Mouse (Mus musculus) bone marrow, adult 2 months (tissue): Measurements from ENCODE around the gene Rnf157.

ENCODE experiments used
- CTCF ChIP-seq: fragments of 200-500 bp; IDR thresholded peaks from 2 replicates; pipeline ENCODE4 v1.5.1; 2011; ENCODE audit warnings: low read length, control low read depth; ENCODE audit not compliant: control insufficient read depth, insufficient read depth
- POLR2A ChIP-seq: fragments of 200-500 bp; IDR thresholded peaks from 2 replicates; pipeline ENCODE4 v1.6.1; 2011; ENCODE audit warnings: low read depth, mild to moderate bottlenecking, control low read depth, low read length, borderline replicate concordance; ENCODE audit not compliant: control insufficient read depth

GRCm38 (mm10) chr11:116332232-116332982 is 80.4 kb downstream of the Rnf157 start:
- TF ChIP-seq POLR2A (no peak), CTCF (no peak)
